ENCODE assay signal across 8 mouse cellular contexts in the genomic region with DNA sequence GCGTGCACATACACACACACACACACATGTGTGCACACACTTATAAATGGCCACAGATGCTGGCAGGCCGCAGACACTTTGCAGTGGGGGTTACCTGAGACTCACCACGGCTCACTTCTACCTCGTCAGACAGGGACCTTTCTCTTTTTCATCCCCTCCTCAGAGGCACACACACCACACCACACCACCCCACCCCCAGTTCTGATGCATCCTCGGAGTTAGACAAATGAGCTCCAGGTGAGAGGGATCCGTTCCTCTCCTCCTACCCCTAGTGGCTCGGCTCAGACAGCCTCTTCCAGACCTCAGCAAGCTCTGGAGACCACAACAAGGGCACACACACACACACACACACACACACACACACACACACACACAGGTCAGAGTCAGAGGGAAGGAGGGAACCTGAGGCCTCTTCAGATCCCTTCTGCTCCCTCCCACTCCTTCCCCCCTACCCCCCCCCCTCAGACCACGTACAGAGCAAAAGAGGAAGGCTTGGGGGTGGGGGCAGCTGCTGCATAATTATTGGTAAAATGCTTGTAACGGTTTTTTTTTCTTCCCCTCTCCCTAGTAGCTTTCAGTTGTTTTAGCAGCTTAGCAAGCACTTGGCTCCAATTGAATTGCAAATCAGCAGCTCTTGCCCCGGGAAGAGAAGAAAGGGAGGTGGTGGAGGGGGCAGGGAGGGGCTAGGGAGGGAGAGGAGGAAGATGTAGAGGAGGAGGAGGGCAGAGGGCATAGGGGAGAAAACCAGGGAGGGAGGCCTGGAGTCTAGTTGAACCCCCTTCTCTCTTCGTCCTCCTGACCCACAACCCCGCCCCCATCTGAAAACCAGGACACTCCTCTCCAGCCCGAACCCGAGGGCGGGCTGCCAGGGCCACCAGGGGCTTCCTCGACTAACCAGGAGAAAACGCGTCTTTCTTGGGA. TPM values are rescaled to one million over a fixed set of nuclear protein-coding genes. Genes with fewer than 3 reads are reported as not detected.
DNase-seq lines count a peak whose midpoint lies in the region; ATAC-seq lines count a peak whose summit lies in the region.

No protein-coding gene starts in this region.

- no peak for DNase-seq in kidney, adult 18-20 months
- DNase-seq in cerebellum, postnatal 10 days = peak; percentile 73 to 77
- DNase-seq in hindbrain, embryonic 14.5 days (ENCODE audit: low spot score) = no peak
- no peak for DNase-seq in adrenal gland, postnatal 10 days
- no peak for DNase-seq in urinary bladder, postnatal 4 days (ENCODE audit: low spot score in 2 of 2)

- H3K9ac ChIP-seq in kidney, embryonic 16.5 days (replicated peaks; ENCODE audit: low read length) = no peak overlapping the region
- H3K9ac ChIP-seq in hindbrain, embryonic 14.5 days = 0 out of 2 replicates have a peak overlapping the region, but pooled peaks have one; percentile 20
- H3K9ac ChIP-seq in midbrain, embryonic 12.5 days (replicated peaks) = peak overlapping the region; percentile 35; the same call in 1 of the 2 replicates

- H3K36me3 ChIP-seq in kidney, embryonic 16.5 days (ENCODE audit: insufficient read depth, low read length) = no peaks in the 10 kb centered on the region
- H3K36me3 ChIP-seq in hindbrain, embryonic 14.5 days (replicated peaks; ENCODE audit: control insufficient read depth, insufficient read depth) = no peaks in the 10 kb centered on the region
- no peaks in the 10 kb centered on the region for H3K36me3 ChIP-seq in midbrain, embryonic 12.5 days

- 16% methylated on average over 18 of the region's 18 CpGs for WGBS in kidney, embryonic 16.5 days
- WGBS in hindbrain, embryonic 14.5 days = 4% methylated on average over 18 of the region's 18 CpGs
- 4% methylated on average over 18 of the region's 18 CpGs for WGBS in midbrain, embryonic 12.5 days

- H3K4me1 ChIP-seq in kidney, embryonic 16.5 days (ENCODE audit: insufficient read depth, low read length) = peaks cover 38% of the 10 kb centered on the region
- H3K4me1 ChIP-seq in hindbrain, embryonic 14.5 days (replicated peaks; ENCODE audit: control insufficient read depth, insufficient read depth, low read length) = peaks cover 35% of the 10 kb centered on the region
- peaks cover 73% of the 10 kb centered on the region for H3K4me1 ChIP-seq in midbrain, embryonic 12.5 days

- no peak overlapping the region for H3K4me3 ChIP-seq in kidney, embryonic 16.5 days (ENCODE audit: low read length)
- no peak overlapping the region for H3K4me3 ChIP-seq in hindbrain, embryonic 14.5 days (replicated peaks; ENCODE audit: low read length)
- H3K4me3 ChIP-seq in midbrain, embryonic 12.5 days = no peak overlapping the region

- H3K9me3 ChIP-seq in kidney, embryonic 16.5 days (ENCODE audit: low read length) = no peaks in the 10 kb centered on the region
- H3K9me3 ChIP-seq in hindbrain, embryonic 14.5 days (ENCODE audit: control insufficient read depth, low read length) = no peaks in the 10 kb centered on the region
- H3K9me3 ChIP-seq in midbrain, embryonic 12.5 days = no peaks in the 10 kb centered on the region

- peaks cover 15% of the 10 kb centered on the region for H3K27me3 ChIP-seq in kidney, embryonic 16.5 days (ENCODE audit: insufficient read depth, low read length)
- no peaks in the 10 kb centered on the region for H3K27me3 ChIP-seq in hindbrain, embryonic 14.5 days (ENCODE audit: control insufficient read depth, insufficient read depth, low read length)
- H3K27me3 ChIP-seq in midbrain, embryonic 12.5 days = peaks cover 21% of the 10 kb centered on the region

- ATAC-seq in kidney, embryonic 16.5 days (ENCODE audit: low FRiP score, low TSS enrichment) = no peak
- peak; percentile 55 for ATAC-seq in hindbrain, embryonic 14.5 days (ENCODE audit: low FRiP score)
- ATAC-seq in midbrain, embryonic 12.5 days (ENCODE audit: low FRiP score, low read depth) = peak; percentile 79
- ATAC-seq in erythroid progenitor cell, adult 5-6 weeks (replicated peaks; ENCODE audit: low FRiP score, poor library complexity, severe bottlenecking) = no peak

- H3K4me2 ChIP-seq in kidney, embryonic 16.5 days (replicated peaks; ENCODE audit: low read depth, low read length) = peak overlapping the region; percentile 28
- H3K4me2 ChIP-seq in hindbrain, embryonic 14.5 days (replicated peaks) = peak overlapping the region; percentile 6
- peak overlapping the region; percentile 35 for H3K4me2 ChIP-seq in midbrain, embryonic 12.5 days (replicated peaks)

- no peak overlapping the region for H3K27ac ChIP-seq in kidney, embryonic 16.5 days (ENCODE audit: low read length)
- peak overlapping the region; percentile 62 for H3K27ac ChIP-seq in hindbrain, embryonic 14.5 days
- H3K27ac ChIP-seq in midbrain, embryonic 12.5 days (replicated peaks) = peak overlapping the region; percentile 92

RNA-seq across cellular contexts. Expression of a gene that starts 19.6 kb away (rescaled TPM):
- polyA plus RNA-seq in kidney, embryonic 16.5 days (2015; fragmentation: Nextera tagmentation; extraction: Ambion mirVana) = 0.91 and 1.2 TPM in 2 replicates
- 9.0 and 10.1 TPM in 2 replicates for polyA plus RNA-seq in hindbrain, embryonic 14.5 days (2014; fragmentation: Nextera tagmentation; extraction: Ambion mirVana)
- polyA plus RNA-seq in midbrain, embryonic 12.5 days (2016; fragmentation: Nextera tagmentation; extraction: Ambion mirVana) = 4.2 and 5.7 TPM in 2 replicates
- total RNA-seq in adrenal gland, postnatal 10 days (2021) = 1 to 10 TPM; 1.9 to 3.5 TPM
- not detected in 2 replicates for total RNA-seq in erythroid progenitor cell, adult 5-6 weeks (2015; ENCODE audit: low replicate concordance)
- not detected in 2 replicates for total RNA-seq in erythroid progenitor cell, adult 5-6 weeks (2017; ENCODE audit: low replicate concordance)

RNA-seq across cellular contexts. Expression of a gene that starts 54.7 kb away (rescaled TPM):
- polyA plus RNA-seq in kidney, embryonic 16.5 days (2015; fragmentation: Nextera tagmentation; extraction: Ambion mirVana) = 257 and 279 TPM in 2 replicates
- polyA plus RNA-seq in hindbrain, embryonic 14.5 days (2014; fragmentation: Nextera tagmentation; extraction: Ambion mirVana) = 136 and 148 TPM in 2 replicates
- 213 and 215 TPM in 2 replicates for polyA plus RNA-seq in midbrain, embryonic 12.5 days (2016; fragmentation: Nextera tagmentation; extraction: Ambion mirVana)
- total RNA-seq in adrenal gland, postnatal 10 days (2021) = 10 to 100 TPM; 27.0 to 29.5 TPM
- total RNA-seq in erythroid progenitor cell, adult 5-6 weeks (2015; ENCODE audit: low replicate concordance) = 40.7 and 57.7 TPM in 2 replicates
- total RNA-seq in erythroid progenitor cell, adult 5-6 weeks (2017; ENCODE audit: low replicate concordance) = 21.2 and 30.6 TPM in 2 replicates

Comparison
In these comparisons a context has a peak if more than half of its experiments do, and no peak if none do; other contexts are left out.
1. ATAC-seq: peak in hindbrain, embryonic 14.5 days (single experiment) and midbrain, embryonic 12.5 days (single experiment); none in kidney, embryonic 16.5 days (single experiment) and erythroid progenitor cell, adult 5-6 weeks (single experiment).
2. DNase-seq: peak in cerebellum, postnatal 10 days (2 of 2); none in kidney, adult 18-20 months (single experiment), hindbrain, embryonic 14.5 days (single experiment), adrenal gland, postnatal 10 days (single experiment) and urinary bladder, postnatal 4 days (0 of 2).
3. Peak in every context shown above with its lines, with median percentiles within 50 percentile points of each other: H3K4me2 ChIP-seq.